Mouse (Mus musculus) brain, embryonic 18.5 days (tissue): ENCODE measurements around the gene Nfe2l2.
A peak's percentile ranks its signal among the peaks of the same experiment; 100 is the strongest.

Experiments
- DNase-seq: peaks from one replicate; pipeline ENCODE4 v3.0.0-alpha.2; 2012; ENCODE audit warnings: low read depth, low spot score

Gene Nfe2l2

DNA sequence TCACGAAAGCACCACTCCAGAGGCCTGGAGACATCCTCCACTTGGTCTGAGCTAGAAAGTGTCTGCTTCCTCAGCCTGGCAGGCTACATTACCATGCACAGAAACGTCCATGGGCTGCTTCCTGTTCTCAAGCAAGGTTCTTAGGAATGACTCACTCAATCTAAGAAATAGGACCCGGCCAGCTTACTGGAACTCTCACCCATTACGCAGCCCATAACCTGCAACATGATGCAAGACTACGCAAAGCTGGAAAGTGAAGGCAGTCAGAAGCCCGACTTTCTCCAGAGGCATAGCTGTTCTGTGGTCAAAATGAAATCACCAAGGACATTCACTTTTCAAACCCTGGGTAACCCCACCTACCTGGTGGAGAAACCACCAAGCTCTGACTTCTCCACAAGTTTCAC, 19.0 kb downstream of the Nfe2l2 start:
- no peak for DNase-seq

DNA sequence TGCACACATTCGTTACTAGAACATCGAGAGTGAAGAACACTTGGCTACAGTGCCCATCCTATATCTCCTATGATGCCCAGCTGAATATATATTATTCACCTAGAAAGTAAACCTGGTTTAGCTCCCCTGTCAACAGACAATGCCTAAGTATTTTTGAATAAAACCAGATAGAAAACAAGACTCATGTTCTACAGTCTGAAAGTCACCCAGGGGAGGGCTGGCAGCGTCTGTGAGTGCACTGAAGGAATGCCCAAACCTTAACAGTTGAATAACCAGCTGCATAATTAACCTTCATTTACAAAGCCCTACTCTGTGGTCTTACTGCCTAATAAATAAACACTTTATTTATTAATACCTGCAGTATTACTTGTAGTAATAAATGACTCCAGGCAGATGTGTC, 19.9 kb downstream of the Nfe2l2 start:
- no peak for DNase-seq

DNA sequence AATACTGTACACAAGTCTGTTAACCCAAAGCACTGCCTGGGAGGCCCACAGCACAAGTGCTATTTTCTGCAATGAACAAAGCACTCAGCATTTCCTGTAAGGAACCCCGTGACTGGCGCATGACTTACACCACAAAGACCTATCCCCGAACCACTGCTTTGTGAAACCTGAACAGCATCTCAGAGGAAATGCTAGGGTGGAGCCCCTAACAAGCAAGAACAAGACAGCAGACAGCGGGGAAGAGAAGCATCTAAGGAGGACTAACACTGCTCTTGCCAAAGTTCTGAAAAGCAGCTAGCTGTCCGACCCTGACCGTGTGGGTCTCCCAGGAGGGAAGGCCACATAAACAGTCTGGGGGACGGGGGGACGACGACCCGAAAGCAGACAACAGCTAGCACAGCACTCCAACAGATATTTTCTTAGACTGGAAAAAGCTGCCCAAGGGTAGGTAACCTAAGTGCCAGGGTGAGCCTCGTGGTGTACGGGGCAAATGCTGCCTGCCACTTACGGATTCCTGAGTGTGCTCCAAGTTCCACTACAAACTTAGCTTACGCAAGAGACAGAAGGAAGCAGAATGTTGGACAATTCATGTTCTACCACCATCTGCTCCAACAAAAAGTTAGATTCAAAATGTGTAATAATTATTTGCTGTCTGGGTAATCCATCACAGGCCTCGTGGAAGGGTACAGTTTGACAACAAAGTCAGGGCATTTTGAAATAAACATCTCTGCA, 21.3 kb downstream of the Nfe2l2 start:
- DNase-seq, result no peak

DNA sequence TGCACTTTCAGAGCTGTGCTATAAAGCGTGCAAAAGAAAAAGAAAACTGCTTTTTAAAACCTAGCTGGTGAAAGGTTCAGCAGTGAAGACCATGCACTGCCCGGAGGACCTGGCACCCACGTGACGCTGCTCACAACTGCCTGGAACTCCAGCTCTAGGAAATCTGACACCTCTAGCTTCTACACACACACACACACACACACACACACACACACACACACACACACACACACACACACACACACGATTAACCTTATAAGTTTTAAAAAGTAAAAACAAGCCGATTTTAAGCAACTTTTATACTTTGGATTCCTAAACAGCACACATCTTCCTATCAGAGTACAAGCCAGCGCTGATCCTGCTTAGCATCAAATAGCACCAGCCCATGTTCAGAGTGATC, 23.0 kb downstream of the Nfe2l2 start:
- DNase-seq, result no peak

DNA sequence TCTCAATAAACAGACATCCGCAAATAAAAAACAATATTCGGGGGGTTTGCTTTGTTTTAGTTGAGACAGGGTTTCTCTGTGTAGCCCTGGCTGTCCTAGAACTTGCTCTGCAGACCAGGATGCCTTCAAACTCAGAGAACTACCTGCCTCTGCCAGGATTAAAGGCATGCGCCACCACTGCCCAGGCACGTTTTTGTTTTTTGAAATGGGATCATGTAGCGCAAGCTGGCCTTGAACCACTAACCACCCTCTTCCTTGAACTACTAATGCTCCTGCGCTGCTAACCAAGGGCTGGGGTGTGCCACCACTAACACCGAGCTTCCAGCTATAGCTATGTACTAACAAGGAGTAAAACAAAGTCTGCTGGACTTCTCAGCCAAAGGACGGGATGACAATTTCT, 24.5 kb downstream of the Nfe2l2 start:
- DNase-seq, result no peak

DNA sequence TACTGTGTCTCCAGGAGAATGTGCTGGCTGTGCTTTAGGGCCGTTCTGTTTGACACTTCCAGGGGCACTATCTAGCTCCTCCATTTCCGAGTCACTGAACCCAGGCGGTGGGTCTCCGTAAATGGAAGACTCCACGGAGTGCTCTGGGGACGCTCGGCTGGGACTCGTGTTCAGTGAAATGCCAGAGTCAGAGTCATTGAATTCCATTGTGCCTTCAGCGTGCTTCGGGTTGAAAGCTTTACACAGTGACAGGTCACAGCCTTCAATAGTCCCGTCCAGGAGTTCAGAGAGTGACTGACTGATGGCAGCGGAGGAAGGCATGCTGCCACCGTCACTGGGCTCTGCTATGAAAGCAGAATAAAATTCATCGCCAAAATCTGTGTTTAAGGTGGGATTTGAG, 27.9 kb downstream of the Nfe2l2 start:
- no peak for DNase-seq

DNA sequence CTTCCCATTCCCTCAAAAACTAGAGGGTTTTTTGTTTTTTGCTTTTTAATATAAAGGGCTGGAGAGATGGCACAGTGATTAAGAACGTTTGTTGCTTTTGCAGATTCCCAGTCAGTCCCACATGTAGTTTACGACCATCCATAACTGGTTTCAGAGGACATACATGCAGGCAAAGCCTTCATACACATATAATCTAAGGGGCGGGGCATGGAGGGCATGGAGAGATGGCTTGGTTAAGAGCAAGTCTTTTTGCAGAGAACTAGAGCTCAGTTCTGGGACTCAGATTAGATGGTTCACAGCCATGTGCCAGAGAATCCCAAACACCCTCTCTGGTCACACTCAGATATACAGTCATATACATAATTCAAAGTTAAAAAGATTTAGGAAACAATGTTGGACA, 31.9 kb downstream of the Nfe2l2 start:
- no peak for DNase-seq

DNA sequence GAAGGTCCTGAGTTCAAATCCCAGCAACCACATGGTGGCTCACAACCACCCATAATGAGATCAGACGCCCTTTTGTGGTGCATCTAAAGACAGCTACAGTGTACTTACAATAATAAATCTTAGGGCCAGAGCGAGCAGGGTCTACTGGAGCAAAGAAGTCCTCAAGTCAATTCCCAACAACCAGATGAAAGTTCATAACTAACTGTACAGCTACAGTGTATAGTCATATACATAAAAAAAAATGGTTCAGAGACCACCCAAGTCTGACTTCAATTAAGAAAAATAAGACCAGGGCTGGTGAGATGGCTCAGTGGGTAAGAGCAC, 33.1 kb downstream of the Nfe2l2 start:
- no peak for DNase-seq

DNA sequence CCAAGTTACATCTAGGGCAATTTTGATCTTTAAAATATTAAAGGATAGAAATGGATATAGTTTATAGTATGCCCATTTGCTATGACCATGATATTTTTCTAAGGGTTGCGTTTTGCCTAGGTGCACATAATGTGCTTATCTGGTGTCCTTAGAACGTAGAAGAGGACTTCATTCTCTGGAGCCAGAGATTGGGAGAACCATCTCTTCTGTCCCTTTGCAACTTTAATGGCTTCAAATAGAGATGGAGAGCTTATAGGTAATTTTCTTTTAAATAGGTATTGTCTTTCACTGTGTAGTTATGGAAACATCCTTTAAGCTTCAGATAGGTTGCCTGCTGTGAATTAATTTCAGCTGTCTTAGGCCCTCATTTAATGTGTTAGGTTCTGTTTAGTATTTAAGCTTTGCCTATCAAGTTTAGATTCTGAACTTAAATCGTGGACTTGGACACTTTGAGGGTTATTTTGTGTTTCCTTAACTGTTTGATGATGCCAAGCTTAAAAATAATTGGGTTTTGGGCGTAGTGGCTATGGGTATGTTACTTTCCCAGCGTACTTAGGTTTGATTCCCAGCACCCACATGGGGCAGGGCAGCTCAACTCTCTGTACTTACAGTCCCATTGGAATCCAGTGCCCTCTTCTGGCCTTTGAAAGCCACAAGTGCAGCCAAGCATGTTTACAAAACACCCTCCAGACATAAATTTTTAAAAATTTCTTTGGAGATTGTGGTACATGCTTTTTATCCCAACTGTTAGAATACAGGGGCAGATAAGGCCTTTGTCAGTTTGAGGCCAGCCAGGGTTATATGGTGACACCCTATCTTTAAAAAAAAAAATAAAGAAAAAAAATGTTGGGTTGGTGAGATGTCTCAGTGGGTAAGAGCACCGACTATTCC, 33.8 kb downstream of the Nfe2l2 start:
- no peak for DNase-seq

DNA sequence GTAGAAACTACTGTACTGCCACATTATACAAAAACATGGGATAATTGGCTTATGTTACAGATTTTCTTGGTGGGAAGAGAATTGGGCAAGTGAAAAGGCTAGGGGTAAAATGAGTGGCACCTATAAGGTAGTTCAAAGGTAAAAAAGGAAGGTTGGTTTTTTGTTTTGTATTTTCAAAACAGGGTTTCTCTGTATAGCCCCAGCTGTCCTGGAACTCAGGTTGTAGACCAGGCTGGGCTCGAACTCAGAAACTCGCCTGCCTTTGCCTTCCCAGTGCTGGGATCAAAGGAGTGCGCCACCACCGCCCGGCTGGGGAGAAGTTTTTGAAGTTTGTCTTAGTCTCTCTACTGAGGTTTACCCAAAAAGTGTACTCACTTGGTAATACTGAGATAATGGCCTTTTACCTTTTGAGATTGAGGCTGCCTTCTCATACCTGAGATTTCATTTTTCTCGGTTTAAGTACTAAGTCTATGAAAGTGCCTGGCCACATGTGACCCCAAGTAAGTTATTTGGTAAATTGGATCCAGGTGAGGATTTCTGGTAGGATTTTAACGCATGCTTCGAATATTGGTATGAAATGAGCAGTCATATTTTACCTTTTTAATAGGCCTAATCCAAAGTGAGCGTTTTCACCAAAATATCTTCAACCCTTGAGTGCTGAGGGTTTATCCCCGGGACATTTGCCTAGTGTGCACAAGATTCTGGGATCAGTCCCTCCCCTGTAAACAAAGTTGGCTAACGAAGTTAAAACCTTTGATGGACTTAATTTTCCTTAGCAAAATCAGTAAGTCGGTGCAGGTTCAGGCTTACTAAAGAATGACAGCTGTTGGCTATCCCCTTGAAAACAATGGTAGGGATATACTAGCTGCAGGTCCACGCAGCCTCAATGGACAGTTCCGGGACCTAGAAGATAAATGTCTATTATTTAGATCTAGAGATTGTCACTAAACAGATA, 34.7 kb downstream of the Nfe2l2 start:
- DNase-seq, result no peak

DNA sequence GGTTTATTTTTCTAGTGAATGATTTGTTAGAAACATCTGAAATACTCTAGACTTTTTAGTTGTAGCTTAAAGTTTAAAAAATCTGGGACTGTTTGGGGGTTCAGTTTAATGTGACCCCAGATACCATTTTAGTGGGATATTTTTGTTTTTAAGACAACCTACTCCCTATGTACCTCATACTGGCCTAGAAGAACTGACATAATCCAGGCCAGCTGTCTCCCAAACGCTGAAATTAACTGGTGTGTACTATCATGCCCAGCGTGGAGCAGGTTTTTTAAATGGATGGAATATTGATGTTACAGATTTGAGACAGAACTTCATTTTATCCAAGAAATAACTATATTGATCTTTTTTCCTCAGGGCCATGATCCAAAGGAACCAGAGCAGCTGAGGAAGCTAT, 43.3 kb downstream of the Nfe2l2 start:
- DNase-seq, result no peak

DNA sequence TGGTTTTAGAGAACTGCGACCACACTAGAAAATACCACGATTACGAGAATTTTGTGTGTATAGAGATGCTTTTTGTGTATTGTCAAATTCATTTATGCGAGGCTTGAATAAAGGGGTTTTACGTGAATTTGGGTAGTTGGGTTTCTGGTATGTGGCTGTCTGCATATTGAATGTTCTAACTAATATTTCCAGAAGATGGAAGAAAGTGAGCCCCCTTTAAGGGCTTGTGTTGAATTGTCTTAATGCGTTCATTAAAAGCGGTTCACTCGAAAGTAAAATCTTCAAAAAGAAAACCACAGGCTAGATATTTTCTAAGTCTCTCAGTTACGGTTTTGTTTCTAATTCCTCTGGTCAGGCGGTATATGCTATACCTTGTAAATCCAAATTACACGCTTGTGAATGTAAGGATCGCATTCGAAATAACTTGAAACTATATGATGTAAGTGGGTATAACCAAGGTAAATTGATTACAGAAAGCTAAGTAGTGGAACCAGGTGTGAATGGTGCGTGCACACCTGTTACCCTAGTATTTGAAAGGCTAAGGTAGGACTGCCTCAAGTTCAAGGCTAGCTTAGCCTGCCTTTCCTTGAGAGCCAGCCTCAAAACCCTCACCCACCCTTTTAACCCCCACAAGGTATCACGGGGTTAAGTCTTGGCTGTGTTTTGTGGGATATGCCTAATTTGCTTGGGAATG, 44.0 kb downstream of the Nfe2l2 start:
- no peak for DNase-seq

DNA sequence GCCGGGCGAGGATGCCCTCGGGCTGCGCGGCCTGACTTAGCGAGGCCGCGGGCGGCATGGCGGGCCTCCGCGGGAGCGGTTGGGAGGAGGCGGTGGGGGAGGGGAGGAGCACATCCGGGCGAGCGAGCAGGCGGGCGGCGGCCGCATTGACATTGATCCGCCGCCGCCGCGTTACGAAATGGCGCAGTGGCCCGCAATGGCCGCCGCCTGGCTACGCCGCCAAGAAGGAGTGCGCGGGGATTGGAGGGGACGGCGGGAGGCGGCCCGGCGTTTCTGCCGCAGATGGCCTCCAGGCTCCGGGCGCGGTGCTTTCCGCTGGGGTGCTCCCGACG, 44.8 kb downstream of the Nfe2l2 start:
- peak; percentile 64 for DNase-seq

DNA sequence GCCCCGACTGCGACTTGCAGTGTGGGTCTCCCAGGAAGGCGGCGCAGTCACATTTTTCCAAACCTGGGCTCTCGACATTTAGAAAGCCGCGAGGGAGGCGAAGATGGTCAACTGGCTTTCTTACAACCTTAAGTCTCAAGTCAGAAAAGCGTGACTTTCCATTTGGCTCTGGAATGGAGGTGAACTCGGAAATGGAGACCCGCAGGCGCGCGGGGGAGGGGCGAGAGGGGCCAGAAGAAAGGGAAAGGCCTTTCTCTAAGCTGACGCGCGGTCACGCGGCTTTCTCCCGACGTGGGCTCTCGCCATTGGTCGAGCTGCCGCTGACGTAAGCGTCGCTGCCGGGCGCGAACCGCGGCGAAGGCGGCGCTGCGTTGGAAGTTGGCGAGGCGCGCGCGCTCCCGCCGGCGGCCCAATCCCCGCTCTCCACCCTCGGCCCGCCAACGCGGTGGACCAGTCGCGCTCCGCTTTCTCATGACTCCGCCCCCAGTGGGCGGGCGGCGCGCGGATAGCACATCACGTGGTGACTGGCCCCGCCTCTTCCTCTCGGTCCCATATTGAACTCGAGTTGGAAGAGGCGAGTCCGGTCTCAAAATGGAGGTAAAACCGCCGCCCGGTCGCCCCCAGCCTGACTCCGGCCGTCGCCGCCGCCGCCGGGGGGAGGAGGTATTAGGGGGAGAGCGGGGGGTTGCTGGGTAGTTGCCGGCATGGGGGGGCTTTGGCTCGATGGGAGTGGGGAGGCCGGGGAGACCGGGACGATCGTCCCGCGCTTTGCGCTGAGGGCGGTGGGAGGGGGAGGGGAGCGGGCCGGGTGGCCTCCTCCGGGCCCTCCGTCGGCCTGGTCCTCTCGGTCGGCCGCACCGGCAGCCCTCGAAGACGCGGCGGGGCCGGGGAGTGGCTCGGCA, 45.5 kb downstream of the Nfe2l2 start, which contains the start of gene Hnrnpa3:
Gene Hnrnpa3 (plus strand): TSS at position 535 of the 902 bp plus-strand sequence.
- peak; percentile 98 for DNase-seq

DNA sequence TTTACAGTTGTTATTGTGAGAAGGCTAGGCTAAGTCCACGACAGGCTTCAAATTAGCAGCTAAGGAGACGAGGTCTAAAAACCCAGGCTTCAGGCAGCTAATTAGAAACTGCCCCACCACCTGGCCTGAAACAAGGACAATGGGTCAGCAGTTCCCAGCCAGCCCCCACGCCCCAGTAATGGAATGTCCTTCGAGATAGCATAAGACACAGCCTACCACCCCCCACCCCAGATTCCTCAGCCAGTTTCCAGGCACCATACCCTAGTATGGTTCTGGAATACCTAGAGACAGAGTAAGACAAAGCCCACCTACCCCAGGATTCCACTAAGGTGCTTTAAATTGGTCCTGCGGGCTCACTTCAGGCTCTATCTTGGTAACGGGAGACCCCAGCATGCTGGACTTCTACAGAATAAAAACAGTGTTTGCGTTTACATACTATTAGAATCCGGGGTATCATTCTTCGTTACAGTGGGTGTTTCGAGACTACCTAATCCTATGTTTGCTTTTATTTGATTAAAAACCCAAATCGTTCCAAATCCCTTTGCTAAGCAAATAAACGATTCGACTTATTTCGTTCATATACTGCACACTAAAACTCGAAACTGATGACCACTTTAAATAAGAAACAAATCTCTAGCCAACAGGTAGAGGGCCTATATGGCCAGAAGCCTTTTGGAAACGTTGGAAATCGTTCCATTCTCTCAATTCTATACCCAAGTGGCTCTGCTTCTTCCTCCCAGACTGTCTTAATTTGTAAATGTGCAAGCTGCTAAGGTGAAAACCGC, 46.3 kb downstream of the Nfe2l2 start:
- no peak for DNase-seq

DNA sequence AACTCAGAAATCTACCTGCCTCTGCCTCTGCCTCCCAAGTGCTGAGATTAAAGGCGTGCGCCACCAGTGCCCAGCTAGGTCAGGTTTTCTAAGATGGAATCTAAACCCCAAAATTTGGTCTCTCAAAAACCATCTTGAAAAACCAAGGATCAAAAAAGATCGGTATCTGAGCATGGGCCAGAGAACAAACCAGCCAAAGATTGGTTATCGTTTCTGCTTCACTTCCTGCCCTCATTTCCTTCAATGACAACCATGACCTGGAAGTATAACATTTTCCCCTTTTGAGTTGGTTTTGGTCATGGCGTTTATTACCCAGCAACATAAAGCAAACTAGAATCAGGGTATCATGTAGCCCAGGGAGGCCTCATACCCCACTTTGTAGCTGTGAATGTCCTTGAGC, 47.5 kb downstream of the Nfe2l2 start:
- no peak for DNase-seq

DNA sequence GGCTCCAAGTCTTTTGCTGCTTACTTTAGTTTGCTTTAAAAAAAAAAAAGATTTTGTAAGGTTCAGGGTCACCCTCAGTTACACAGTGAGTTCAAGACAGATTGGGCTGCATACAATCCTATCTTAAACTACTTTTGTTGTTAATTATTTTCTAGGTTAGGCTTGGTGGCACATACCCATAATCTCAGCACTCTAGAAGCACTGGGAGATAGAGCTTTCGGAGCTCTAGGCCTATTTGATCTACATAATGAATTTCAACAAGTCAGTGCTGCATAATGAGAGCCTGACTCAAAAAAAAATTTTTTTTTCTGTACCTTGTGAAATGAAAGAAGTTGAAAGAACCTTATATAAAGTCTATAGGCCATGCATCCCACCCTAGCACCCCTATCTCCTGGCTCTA, 49.8 kb downstream of the Nfe2l2 start:
- DNase-seq, result no peak

DNA sequence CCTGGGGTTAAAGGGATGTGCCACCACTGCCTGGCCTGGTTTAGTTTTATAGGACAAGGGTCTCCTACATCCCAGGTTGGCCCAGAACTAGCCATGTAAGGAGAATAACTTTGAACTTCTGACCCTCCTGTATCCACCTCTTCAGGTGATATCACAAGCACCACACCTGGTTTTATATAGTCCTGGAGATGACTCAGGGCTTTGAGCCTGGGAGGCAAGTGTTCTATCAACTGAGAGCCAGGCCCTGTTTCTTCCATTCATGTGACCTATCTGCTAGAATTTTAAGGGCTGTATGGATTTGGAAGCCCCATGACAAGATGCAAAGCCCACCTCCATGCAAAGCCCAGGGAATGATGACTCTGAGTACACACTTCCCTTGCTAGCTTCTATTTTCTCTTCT, 51.3 kb downstream of the Nfe2l2 start:
- no peak for DNase-seq

DNA sequence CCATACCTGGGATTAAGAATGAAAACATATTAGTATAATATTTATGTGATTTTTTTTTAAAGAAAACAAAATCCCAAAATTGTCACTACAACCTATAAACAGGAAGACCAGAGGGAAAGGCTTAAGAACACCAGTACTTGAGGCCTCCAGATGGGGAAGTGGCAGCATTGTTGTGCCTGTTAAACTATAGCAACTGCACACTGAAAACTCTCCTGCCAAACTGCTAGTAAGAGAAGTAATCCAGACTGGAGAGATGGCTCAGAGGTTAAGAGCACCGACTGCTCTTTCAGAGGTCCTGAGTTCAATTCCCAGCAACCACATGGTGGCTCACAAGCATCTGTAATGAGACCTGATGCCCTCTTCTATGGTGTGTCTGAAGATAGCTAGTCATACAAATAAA, 54.0 kb downstream of the Nfe2l2 start:
- DNase-seq, result no peak

DNA sequence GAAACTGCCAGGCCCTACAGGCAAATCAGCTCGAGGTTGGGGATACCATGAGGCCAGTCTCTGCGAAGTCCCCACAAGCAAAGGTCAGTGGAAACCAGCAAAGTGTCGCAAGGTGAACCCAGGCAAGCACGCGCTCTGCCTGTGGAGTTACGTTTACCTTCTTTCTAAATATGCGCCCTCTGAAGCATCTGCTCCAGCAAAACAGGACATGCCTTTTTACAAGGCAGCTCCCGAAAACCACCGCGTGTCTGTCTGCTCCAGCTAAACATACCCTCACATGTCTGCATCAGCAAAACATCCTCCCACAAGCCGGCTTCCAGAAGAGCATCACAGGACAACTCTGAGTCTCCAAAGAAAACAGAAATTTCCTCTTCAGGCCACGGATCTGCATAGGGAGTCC, 59.2 kb downstream of the Nfe2l2 start:
- DNase-seq, result no peak
